Mouse (Mus musculus) intestine, postnatal 0 days (tissue): Measurements from ENCODE around the gene Kcnc1. TPM values are rescaled to one million over a fixed set of nuclear protein-coding genes. Genes with fewer than 3 reads are reported as not detected.

Experiments
- ATAC-seq: fragments of 200-750 bp; cut with Nextera tagmentation; 2 replicates; pipeline ENCODE4 v1.8.0; 2017; ENCODE audit warnings: mild to moderate bottlenecking, moderate TSS enrichment, moderate library complexity
- H3K27ac ChIP-seq: fragments of 300-500 bp; sonication (generic); 2 replicates; pipeline ENCODE4 v1.5.1; 2014; ENCODE audit warnings: mild to moderate bottlenecking, low read depth, low read length, moderate library complexity
- H3K27me3 ChIP-seq: fragments of 300-500 bp; sonication (generic); replicated peaks from 2 replicates; pipeline ENCODE4 v1.6.1; 2014; ENCODE audit warnings: low read length, mixed read lengths; ENCODE audit not compliant: control insufficient read depth, insufficient read depth
- H3K36me3 ChIP-seq: fragments of 300-500 bp; sonication (generic); 2 replicates; pipeline ENCODE4 v1.6.1; 2014; ENCODE audit warnings: mild to moderate bottlenecking, moderate library complexity; ENCODE audit not compliant: control insufficient read depth, insufficient read depth
- H3K4me1 ChIP-seq: fragments of 300-500 bp; sonication (generic); replicated peaks from 2 replicates; pipeline ENCODE4 v1.6.1; 2014; ENCODE audit warnings: antibody characterized with exemption, low read length, mixed read lengths; ENCODE audit not compliant: control insufficient read depth, insufficient read depth
- H3K4me2 ChIP-seq: fragments of 300-500 bp; sonication (generic); replicated peaks from 2 replicates; pipeline ENCODE4 v1.6.1; 2014; ENCODE audit warnings: low read depth, mild to moderate bottlenecking, moderate library complexity
- H3K4me3 ChIP-seq: fragments of 300-500 bp; sonication (generic); 2 replicates; pipeline ENCODE4 v1.5.1; 2014; ENCODE audit warnings: low read depth, low read length
- H3K9ac ChIP-seq: fragments of 300-500 bp; sonication (generic); 2 replicates; pipeline ENCODE4 v1.6.1; 2014; ENCODE audit warnings: mild to moderate bottlenecking, low read depth, low read length
- H3K9me3 ChIP-seq: fragments of 300-500 bp; sonication (generic); 2 replicates; pipeline ENCODE4 v1.6.1; 2016; ENCODE audit warnings: mixed run types; ENCODE audit not compliant: control insufficient read depth
- CTCF ChIP-seq: sonication (generic); IDR thresholded peaks from 2 replicates; pipeline ENCODE4 v1.5.1; 2016; ENCODE audit warnings: low read depth, mild to moderate bottlenecking, control low read depth, antibody characterized with exemption, moderate library complexity
- WGBS: fragments of 180-500 bp; shearing (Covaris S2); extraction: QIAGEN DNeasy Blood & Tissue Kit; methylation state at CpG from one replicate; pipeline ENCODE4 v1.1.7; 2014; 5-methylcytosine and 5-hydroxymethylcytosine counted together
- polyA plus RNA-seq: library from polyadenylated mRNA; unstranded; fragments of >200 nt; fragmentation: Nextera tagmentation; extraction: Ambion mirVana; gene quantifications from 2 replicates; pipeline ENCODE4 v1.2.1, GENCODE M21; 2015

Kcnc1 gene
- polyA plus RNA-seq, 1 experiment from 2014 or later: 0.39 TPM

DNA sequence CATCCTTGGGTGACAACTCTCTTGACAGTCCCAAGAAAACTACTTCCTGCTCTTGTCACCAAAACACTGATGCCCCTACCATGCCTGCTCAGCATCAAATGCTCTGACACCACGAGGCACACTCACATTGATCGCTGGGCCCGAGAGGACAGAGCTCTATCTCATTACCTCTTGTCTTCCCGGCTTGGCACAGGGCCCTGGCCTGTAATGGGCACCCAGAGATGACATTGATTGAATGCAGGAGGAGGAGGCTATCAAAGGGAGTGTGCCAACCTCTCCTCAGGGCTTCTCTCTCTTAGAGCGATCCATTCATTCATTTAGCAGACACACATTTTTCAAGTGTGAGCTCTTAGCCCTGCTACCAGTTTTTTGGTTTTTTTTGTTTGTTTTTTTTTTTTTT, 79.2 kb downstream of the Kcnc1 start:
- no peak overlapping the region for H3K9ac ChIP-seq
- no peaks in the 10 kb centered on the region for H3K27me3 ChIP-seq
- H3K27ac ChIP-seq: no peak overlapping the region
- no peak overlapping the region for H3K4me2 ChIP-seq
- ATAC-seq: no peak
- H3K36me3 ChIP-seq: no peaks in the 10 kb centered on the region
- WGBS: 87% methylated on average over 5 of the region's 5 CpGs
- no peaks in the 10 kb centered on the region for H3K9me3 ChIP-seq
- no peaks in the 10 kb centered on the region for H3K4me1 ChIP-seq
- TF ChIP-seq CTCF: no peak
- H3K4me3 ChIP-seq: no peak overlapping the region

DNA sequence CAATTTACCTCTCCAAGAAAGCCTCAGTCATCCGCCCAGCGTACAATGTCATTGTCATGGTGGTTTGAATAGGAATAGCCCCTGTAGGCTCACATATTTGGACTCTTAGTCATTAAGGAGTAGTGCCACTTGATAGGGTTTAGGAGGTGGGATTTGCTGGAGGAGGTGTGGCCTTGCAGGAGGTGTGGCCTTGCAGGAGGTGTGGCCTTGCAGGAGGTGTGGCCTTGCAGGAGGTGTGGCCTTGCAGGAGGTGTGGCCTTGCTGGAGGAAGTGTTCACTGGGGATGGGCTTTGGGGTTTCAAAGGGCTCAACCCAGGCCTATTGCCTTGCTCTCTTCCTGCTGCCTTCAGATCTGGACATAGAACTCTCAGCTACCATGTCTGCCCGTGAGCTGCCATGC, 81.2 kb downstream of the Kcnc1 start:
- ATAC-seq: no peak
- Histone ChIP-seq H3K4me2 (no peak overlapping the region), H3K9ac (no peak overlapping the region), H3K4me3 (no peak overlapping the region), H3K4me1 (no peaks in the 10 kb centered on the region), H3K9me3 (no peaks in the 10 kb centered on the region), H3K27ac (no peak overlapping the region), H3K27me3 (no peaks in the 10 kb centered on the region), H3K36me3 (no peaks in the 10 kb centered on the region)
- 95% methylated on average over 3 of the region's 3 CpGs for WGBS
- no peak for TF ChIP-seq CTCF

DNA sequence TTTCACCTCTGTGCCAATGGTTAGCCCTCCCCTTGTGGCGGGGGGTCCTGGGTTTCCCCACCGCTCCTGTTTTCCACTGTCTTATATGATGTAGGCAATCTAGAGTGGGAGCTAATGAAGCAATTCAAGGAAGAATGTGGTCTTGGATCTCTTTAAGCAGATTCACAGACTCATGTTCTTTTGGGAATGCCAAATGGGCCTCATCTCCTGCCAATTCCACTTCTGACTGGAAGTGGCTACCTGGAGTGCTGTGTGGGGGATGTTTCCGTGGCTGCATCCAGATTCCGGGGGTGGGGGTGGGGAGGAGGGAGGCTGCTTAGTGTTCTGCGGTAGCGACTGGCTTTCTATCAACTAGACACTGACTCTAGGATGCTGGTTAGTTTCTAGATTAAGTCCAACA, 83.5 kb downstream of the Kcnc1 start:
- Histone ChIP-seq H3K36me3 (no peaks in the 10 kb centered on the region), H3K4me2 (no peak overlapping the region), H3K4me1 (no peaks in the 10 kb centered on the region), H3K9me3 (no peaks in the 10 kb centered on the region), H3K4me3 (no peak overlapping the region), H3K27ac (no peak overlapping the region), H3K9ac (no peak overlapping the region), H3K27me3 (no peaks in the 10 kb centered on the region)
- no peak for TF ChIP-seq CTCF
- no peak for ATAC-seq
- 69% methylated on average over 6 of the region's 6 CpGs for WGBS

DNA sequence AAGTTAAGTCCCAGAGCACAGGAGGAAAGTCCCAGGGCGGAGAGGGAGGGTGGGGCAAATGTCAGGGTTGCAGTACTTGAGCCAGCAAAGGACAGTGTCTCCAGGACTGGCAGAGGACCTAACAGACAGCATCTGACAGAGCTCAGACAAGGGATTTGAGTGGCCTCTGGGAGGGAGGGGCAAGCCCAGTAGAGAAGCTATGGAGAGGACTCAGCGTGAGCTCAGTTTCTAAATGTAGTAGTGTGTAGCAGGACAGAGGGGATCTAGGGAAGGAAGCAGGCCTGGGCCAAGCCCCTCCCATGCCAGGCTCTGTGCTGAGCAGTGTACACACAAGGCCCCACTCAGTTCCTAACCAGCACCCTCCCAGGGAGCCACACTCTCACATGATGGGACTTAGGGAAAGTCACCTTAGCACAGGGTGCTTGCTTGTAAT, 85.8 kb downstream of the Kcnc1 start:
- no peak overlapping the region for H3K4me2 ChIP-seq
- TF ChIP-seq CTCF: no peak
- H3K4me3 ChIP-seq: no peak overlapping the region
- 25% methylated on average over 2 of the region's 2 CpGs for WGBS
- H3K27me3 ChIP-seq: no peaks in the 10 kb centered on the region
- H3K9me3 ChIP-seq: no peaks in the 10 kb centered on the region
- H3K27ac ChIP-seq: peak overlapping the region; percentile 29; the same call in 1 of the 2 replicates
- ATAC-seq: 0 out of 2 replicates have a peak, but pooled peaks have one; percentile 36
- H3K4me1 ChIP-seq: no peaks in the 10 kb centered on the region
- H3K36me3 ChIP-seq: no peaks in the 10 kb centered on the region
- H3K9ac ChIP-seq: no peak overlapping the region

DNA sequence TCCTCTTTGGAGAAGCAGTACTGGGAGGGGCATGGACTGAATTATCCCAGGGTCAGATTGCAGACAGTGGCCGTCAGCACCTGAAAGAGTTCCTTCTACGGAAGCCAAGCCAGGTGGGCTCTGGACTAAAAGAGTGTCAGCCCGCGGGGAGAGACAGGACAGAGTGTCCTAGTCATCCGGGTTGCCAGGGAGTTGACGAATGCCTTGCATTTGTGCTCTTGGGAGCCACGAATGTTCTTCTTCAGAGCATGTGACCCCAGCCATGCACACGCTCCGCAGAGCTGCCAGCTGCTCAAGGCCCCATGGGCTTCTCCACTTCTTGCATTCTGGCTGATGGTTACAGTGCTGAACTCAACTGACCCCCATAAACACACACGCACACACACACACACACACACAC, 86.8 kb downstream of the Kcnc1 start:
- H3K36me3 ChIP-seq: no peaks in the 10 kb centered on the region
- H3K27ac ChIP-seq: no peak overlapping the region
- H3K4me1 ChIP-seq: no peaks in the 10 kb centered on the region
- no peaks in the 10 kb centered on the region for H3K9me3 ChIP-seq
- no peak for TF ChIP-seq CTCF
- no peak overlapping the region for H3K9ac ChIP-seq
- H3K27me3 ChIP-seq: no peaks in the 10 kb centered on the region
- no peak overlapping the region for H3K4me3 ChIP-seq
- H3K4me2 ChIP-seq: no peak overlapping the region
- no peak for ATAC-seq
- WGBS: 72% methylated on average over 10 of the region's 10 CpGs

DNA sequence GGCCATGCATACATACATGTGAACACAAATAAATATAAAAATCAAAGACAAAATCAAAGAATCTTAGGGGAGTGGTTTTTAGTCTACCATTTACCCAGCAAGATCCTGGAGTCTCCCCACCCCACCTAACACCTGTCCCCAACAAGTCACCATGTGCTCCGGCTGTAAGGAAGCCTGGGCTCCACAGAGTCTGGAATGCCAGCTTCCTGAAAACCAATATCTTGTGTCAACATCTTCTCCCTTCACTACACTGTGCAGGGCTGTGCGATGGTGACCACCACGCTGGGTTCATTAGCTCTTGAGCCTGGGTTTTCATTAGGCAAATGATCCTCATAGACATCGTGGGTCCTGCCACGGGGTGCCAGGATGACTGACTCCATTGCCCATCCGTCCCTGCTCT, 87.9 kb downstream of the Kcnc1 start:
- H3K4me1 ChIP-seq: no peaks in the 10 kb centered on the region
- TF ChIP-seq CTCF: no peak
- ATAC-seq: no peak

DNA sequence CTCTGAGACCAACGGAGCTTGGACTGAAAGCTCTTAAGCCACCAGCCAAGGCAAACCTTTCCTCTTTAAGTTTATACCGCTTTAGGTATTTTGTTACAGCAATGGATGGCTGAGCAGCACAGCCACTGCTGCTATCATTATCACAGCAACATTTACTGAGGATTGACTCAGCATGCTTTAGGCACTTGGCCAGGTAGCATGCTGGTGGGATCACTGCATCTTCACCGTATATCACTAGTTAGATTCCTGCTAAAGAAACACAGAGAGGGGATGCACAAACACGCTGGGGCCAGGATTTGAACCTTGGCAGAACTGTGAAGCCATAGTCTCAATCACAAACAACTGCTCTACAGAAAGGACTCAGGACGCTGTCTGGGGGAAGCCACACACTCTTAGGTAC, 90.5 kb downstream of the Kcnc1 start:
- Histone ChIP-seq H3K36me3 (no peaks in the 10 kb centered on the region), H3K4me2 (no peak overlapping the region), H3K9me3 (no peaks in the 10 kb centered on the region), H3K27ac (no peak overlapping the region), H3K4me3 (no peak overlapping the region), H3K4me1 (no peaks in the 10 kb centered on the region), H3K27me3 (no peaks in the 10 kb centered on the region), H3K9ac (no peak overlapping the region)
- 80% methylated on average over 5 of the region's 5 CpGs for WGBS
- no peak for TF ChIP-seq CTCF
- no peak for ATAC-seq

More for the DNA sequence above, 87.9 kb downstream of the Kcnc1 start:
- Histone ChIP-seq H3K27me3 (no peaks in the 10 kb centered on the region), H3K4me3 (no peak overlapping the region), H3K9me3 (no peaks in the 10 kb centered on the region), H3K36me3 (no peaks in the 10 kb centered on the region), H3K9ac (no peak overlapping the region), H3K4me2 (no peak overlapping the region), H3K27ac (no peak overlapping the region)
- WGBS: 78% methylated on average over 6 of the region's 6 CpGs
